Mouse (Mus musculus): Measurements from ENCODE around the gene Arhgap9. TPM values are rescaled to one million over a fixed set of nuclear protein-coding genes. Genes with fewer than 3 reads are reported as not detected.
A peak's percentile ranks its signal among the peaks of the same experiment; 100 is the strongest.

The Arhgap9 gene
- polyA plus RNA-seq, 1 experiment from 2014 or later: 3.7 TPM

DNA sequence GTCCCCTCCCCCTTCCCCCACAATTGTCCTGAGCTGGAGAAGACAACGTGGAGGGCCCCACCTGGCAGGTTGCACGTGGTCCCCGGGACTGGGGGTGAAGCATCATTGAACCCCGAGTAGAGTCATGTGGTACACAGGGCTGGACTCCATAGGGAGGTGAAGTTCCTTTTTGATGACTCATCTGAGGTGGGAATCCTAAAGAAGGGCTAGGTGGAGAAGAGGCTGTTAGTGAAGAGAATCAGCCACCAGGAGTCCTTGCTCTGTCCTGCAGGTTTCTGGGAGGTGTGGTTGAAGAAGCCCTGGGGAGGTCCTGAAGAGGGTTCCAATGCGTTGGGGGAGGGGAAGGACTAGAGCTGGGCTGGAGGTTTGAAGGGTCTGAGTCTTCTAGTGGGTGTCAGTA lies 15.2 kb downstream of the Arhgap9 start:
- peaks cover 56% of the 10 kb centered on the region for H3K36me3 ChIP-seq (ENCODE audit: control insufficient read depth, insufficient read depth, low read length)
- H3K27ac ChIP-seq (replicated peaks; ENCODE audit: low read depth, low read length): no peak overlapping the region
- H3K4me1 ChIP-seq (ENCODE audit: control insufficient read depth, insufficient read depth, low read length): no peaks in the 10 kb centered on the region
- no peak for ATAC-seq (ENCODE audit: low read depth)
- H3K9ac ChIP-seq (ENCODE audit: low read depth, low read length): no peak overlapping the region
- H3K4me3 ChIP-seq (ENCODE audit: low read depth, low read length): no peak overlapping the region
- 67% methylated on average over 5 of the region's 5 CpGs for WGBS
- no peak overlapping the region for H3K4me2 ChIP-seq (ENCODE audit: low read depth, low read length)
- DNase-seq (ENCODE audit: low spot score): no peak
- no peaks in the 10 kb centered on the region for H3K9me3 ChIP-seq (ENCODE audit: control insufficient read depth, low read length)
- no peaks in the 10 kb centered on the region; the same call in 1 of the 2 replicates for H3K27me3 ChIP-seq (replicated peaks; ENCODE audit: control insufficient read depth, insufficient read depth, low read length)

DNA sequence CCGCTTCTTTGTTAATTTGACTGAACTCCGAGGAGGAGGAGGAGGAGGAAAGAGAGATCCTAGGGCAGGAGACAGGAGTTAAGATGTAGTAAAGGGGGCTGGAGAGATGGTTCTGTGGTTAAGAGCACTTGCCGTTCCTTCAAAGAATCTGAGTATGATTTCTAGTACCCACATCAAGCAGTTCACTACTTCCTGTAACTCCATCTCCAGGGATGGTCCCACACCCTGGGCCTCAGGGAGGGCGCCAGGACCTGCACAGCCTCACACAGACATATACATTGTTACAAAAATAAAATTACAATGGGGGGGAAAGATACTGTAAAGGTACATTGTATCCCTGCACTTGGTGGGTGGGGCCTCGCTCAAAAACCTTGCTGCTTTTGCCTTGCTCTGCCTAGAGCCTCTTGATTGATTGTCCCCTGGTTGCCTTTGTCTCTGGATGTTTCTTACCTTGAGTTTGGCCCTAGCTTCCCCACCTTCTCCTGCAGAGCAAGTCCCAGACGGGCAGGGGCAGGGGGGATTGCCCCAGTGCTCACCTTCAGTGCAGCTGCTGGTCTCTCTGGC lies 15.9 kb downstream of the Arhgap9 start:
- H3K27ac ChIP-seq (replicated peaks; ENCODE audit: low read depth, low read length): no peak overlapping the region
- H3K4me3 ChIP-seq (ENCODE audit: low read depth, low read length): no peak overlapping the region
- no peaks in the 10 kb centered on the region for H3K9me3 ChIP-seq (ENCODE audit: control insufficient read depth, low read length)
- no peak for DNase-seq (ENCODE audit: low spot score)
- no peaks in the 10 kb centered on the region; the same call in 1 of the 2 replicates for H3K27me3 ChIP-seq (replicated peaks; ENCODE audit: control insufficient read depth, insufficient read depth, low read length)
- H3K9ac ChIP-seq (ENCODE audit: low read depth, low read length): no peak overlapping the region
- H3K4me2 ChIP-seq (ENCODE audit: low read depth, low read length): no peak overlapping the region
- WGBS: 76% methylated on average over 6 of the region's 6 CpGs
- ATAC-seq (ENCODE audit: low read depth): no peak
- peaks cover 50% of the 10 kb centered on the region for H3K36me3 ChIP-seq (ENCODE audit: control insufficient read depth, insufficient read depth, low read length)
- H3K4me1 ChIP-seq (ENCODE audit: control insufficient read depth, insufficient read depth, low read length): no peaks in the 10 kb centered on the region

DNA sequence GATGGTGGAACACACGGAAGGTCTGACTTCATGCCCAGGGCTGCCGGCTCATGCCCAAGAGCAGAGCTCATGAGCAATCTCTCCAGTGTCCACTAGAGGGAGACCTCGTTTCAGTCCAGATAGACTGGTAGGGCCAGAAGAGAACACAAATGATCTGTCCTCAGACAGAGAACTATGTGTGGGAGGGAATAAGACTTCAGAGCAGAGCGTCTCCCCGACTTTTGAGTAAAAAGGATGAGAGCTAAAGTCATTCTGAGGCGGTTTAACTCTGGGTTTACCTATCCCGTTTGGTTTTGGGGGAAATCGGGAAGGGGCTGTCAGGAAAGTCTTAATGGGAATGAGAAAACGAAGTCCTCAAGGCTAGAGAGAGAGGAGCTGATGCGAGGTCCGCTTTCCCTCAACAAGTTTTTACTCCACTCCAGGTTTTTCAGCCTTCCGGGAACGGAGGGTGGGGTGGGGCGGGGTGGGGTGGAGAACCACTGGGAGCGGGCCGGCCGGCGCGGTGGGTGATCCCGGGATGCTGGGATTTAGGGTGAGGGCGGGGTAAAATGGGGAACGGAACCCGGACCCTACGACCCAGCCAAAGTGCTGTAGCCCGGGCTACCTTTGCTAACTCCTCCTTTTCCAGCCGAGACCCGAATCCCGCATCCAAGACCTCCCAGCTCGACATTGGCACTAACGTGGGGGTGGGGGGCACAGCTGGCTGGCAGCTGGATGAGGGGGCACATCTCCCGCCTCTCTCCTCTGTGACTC lies 17.3 kb downstream of the Arhgap9 start:
- Histone ChIP-seq H3K4me3 (ENCODE audit: low read depth, low read length) (peak overlapping the region; percentile 61), H3K36me3 (ENCODE audit: control insufficient read depth, insufficient read depth, low read length) (peaks cover 36% of the 10 kb centered on the region), H3K4me2 (ENCODE audit: low read depth, low read length) (peak overlapping the region; percentile 87), H3K9ac (ENCODE audit: low read depth, low read length) (peak overlapping the region; percentile 63), H3K4me1 (ENCODE audit: control insufficient read depth, insufficient read depth, low read length) (no peaks in the 10 kb centered on the region), H3K27me3 (replicated peaks; ENCODE audit: control insufficient read depth, insufficient read depth, low read length) (no peaks in the 10 kb centered on the region; the same call in 1 of the 2 replicates), H3K27ac (replicated peaks; ENCODE audit: low read depth, low read length) (peak overlapping the region; percentile 98), H3K9me3 (ENCODE audit: control insufficient read depth, low read length) (no peaks in the 10 kb centered on the region)
- 0% methylated on average over 24 of the region's 31 CpGs for WGBS
- DNase-seq (ENCODE audit: low spot score) (peak; percentile 95), ATAC-seq (ENCODE audit: low read depth) (peak; percentile 78)

DNA sequence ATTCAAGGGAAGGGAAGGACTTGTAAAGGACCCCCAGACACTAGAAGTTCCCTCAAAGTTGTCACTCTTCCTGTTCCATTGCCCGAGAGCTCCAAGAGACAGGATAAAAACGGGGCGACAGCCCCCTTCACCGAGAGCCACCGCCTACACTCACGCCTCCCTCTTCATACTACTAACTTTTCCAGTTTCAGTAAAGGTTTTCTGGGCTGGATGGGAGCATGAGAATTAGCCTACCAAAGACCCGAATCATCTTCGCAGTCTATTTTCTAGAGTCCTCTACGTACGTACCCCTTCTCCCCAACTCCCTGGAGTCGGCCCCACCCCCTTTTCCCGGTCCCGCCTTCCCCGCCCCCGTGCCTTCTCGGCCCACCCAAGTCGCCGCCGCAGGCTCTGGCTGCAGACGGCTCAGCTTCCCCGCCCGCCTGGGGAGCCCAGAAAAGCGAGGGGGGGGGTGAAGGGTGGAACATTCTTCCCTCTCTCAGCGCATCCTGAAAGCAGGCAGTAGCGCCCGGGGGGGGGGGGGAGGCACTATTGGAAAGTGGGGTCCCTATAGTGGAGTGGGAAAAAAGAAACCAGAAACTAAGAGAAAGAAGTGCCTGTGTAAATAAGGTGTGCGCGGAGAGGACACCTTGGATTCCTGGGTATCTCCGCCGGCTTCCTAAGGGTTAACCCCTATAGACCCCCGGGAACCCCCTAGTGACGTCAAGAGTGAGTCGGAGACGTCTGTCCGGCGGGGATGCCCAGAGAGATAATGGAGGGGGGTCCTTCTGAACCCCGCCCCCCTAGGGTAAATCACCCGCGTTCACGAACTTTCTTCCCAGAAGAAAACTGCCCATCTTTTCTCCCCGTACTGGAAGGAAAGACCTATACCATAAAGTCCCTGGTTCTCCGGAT lies 18.2 kb downstream of the Arhgap9 start:
- Histone ChIP-seq H3K4me2 (ENCODE audit: low read depth, low read length) (peak overlapping the region; percentile 87), H3K9ac (ENCODE audit: low read depth, low read length) (peak overlapping the region; percentile 63), H3K4me1 (ENCODE audit: control insufficient read depth, insufficient read depth, low read length) (no peaks in the 10 kb centered on the region), H3K27me3 (replicated peaks; ENCODE audit: control insufficient read depth, insufficient read depth, low read length) (no peaks in the 10 kb centered on the region; the same call in 1 of the 2 replicates), H3K27ac (replicated peaks; ENCODE audit: low read depth, low read length) (peak overlapping the region; percentile 98), H3K36me3 (ENCODE audit: control insufficient read depth, insufficient read depth, low read length) (peaks cover 29% of the 10 kb centered on the region), H3K4me3 (ENCODE audit: low read depth, low read length) (peak overlapping the region; percentile 61), H3K9me3 (ENCODE audit: control insufficient read depth, low read length) (no peaks in the 10 kb centered on the region)
- ATAC-seq (ENCODE audit: low read depth) (peak; percentile 54), DNase-seq (ENCODE audit: low spot score) (peak; percentile 92)
- WGBS: under 1% methylated on average over 36 of the region's 42 CpGs

DNA sequence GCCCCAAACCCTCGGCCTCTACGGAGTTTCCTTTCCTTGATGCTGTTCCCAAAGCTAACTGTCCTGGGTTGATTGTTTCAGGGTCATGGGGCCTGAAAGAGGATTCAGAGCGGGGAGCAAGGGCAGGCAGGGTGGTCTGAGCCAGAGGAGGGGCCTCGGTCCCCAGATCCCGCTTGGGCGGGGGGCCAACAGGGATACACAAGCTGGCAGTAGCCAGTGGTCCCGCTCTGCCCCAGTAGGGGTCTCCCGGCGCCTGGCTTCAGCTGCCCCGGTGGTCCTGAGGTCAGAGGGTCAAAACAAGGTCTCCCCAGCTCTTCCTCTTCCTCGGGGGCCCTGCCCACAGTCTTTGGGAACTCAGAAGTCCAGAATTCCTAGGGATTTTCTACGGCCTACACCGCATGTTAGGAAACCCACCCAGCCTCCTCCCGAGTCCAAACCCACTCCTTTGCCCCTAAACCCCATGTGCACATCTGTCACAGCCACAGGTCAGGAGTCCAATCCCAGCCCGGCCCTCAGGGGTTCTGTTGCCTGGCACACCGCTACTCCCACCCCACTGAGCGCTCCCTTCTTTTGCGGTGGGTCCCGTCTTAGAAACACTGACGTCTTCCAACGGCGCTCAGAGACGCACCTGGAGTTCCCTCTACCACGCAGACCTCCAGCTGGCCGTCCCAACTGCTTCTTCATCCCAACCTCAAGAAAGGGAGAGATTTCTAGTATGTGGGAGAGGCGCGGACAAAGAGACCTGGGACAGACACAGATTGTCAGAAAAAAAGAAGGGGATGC lies 19.0 kb downstream of the Arhgap9 start:
- under 1% methylated on average over 23 of the region's 27 CpGs for WGBS
- peak overlapping the region; percentile 87 for H3K4me2 ChIP-seq (ENCODE audit: low read depth, low read length)
- no peaks in the 10 kb centered on the region; the same call in 1 of the 2 replicates for H3K27me3 ChIP-seq (replicated peaks; ENCODE audit: control insufficient read depth, insufficient read depth, low read length)
- no peaks in the 10 kb centered on the region for H3K9me3 ChIP-seq (ENCODE audit: control insufficient read depth, low read length)
- peaks cover 23% of the 10 kb centered on the region for H3K36me3 ChIP-seq (ENCODE audit: control insufficient read depth, insufficient read depth, low read length)
- H3K4me3 ChIP-seq (ENCODE audit: low read depth, low read length): peak overlapping the region; percentile 61
- DNase-seq (ENCODE audit: low spot score) (peak; percentile 73), ATAC-seq (ENCODE audit: low read depth) (no peak)
- no peaks in the 10 kb centered on the region for H3K4me1 ChIP-seq (ENCODE audit: control insufficient read depth, insufficient read depth, low read length)
- H3K9ac ChIP-seq (ENCODE audit: low read depth, low read length): peak overlapping the region; percentile 63
- H3K27ac ChIP-seq (replicated peaks; ENCODE audit: low read depth, low read length): peak overlapping the region; percentile 98

DNA sequence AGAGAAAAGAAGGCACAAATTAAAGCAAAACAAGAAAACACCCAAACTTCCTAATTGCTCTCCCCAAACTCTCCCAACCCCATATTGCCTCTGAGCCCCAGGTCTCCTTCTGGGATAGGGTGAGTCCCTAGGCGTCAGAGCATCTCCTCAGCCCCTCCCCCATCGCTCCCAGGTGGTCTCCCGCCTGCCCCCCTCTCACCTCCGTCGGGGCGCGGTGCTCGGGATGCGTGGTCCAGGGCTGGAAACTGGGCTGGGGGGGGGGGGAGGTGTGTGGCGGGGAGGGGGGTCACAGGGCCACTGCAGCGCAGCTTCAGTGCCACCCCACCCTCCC lies 19.6 kb downstream of the Arhgap9 start:
- H3K4me3 ChIP-seq (ENCODE audit: low read depth, low read length): peak overlapping the region; percentile 61
- peak overlapping the region; percentile 98 for H3K27ac ChIP-seq (replicated peaks; ENCODE audit: low read depth, low read length)
- WGBS: 0% methylated on average over 2 of the region's 11 CpGs
- no peaks in the 10 kb centered on the region; the same call in 1 of the 2 replicates for H3K27me3 ChIP-seq (replicated peaks; ENCODE audit: control insufficient read depth, insufficient read depth, low read length)
- H3K4me2 ChIP-seq (ENCODE audit: low read depth, low read length): peak overlapping the region; percentile 87
- peaks cover 19% of the 10 kb centered on the region for H3K36me3 ChIP-seq (ENCODE audit: control insufficient read depth, insufficient read depth, low read length)
- peak overlapping the region; percentile 63 for H3K9ac ChIP-seq (ENCODE audit: low read depth, low read length)
- H3K9me3 ChIP-seq (ENCODE audit: control insufficient read depth, low read length): no peaks in the 10 kb centered on the region
- H3K4me1 ChIP-seq (ENCODE audit: control insufficient read depth, insufficient read depth, low read length): no peaks in the 10 kb centered on the region
- no peak for ATAC-seq (ENCODE audit: low read depth)
- DNase-seq (ENCODE audit: low spot score): no peak

DNA sequence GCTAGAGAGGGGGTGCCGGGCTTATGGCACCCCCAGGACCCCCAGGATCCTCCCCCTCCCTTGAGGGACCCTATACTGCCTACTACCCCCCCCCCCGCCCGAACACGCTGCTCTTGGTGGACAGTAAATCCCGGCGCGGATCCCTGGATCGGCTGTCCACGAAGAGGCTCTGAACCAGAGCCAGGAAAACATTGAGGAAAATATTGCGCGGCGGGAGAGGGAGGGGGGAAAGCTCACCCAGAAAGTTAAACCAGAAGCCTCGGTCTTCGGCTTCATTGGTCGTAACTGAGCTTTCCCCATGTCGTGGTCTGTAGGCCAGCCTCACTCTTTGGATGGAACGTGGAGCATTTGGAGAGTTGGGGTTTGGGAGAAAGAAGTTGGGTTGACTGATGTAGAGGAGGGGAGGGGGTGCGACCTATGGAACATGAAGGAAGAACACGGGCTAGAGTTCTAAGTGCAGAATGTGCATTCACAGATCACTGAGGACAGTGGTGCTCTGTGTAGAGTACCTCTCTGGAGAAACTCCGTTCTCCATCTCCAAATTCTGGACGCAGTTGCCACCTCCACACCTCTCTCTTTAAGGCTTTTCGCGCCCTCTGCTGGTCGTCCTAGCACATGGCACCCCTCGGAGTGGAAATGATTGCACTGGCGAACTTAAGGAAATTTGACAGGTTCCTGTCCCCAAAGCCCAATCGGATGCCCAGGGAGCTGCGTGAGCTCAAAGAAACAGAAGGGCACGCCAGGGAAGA lies 20.3 kb downstream of the Arhgap9 start, which contains the start of gene Gli1:
Gene Gli1, minus strand, starts transcription at position 84 of the 749 bp plus-strand sequence.
- Histone ChIP-seq H3K4me2 (ENCODE audit: low read depth, low read length) (peak within 1 kb of the TSS; percentile 87), H3K27me3 (replicated peaks; ENCODE audit: control insufficient read depth, insufficient read depth, low read length) (no peaks in the 10 kb centered on the region; the same call in 1 of the 2 replicates), H3K4me3 (ENCODE audit: low read depth, low read length) (peak within 1 kb of the TSS; percentile 61), H3K4me1 (ENCODE audit: control insufficient read depth, insufficient read depth, low read length) (no peaks in the 10 kb centered on the region), H3K9me3 (ENCODE audit: control insufficient read depth, low read length) (no peaks in the 10 kb centered on the region), H3K36me3 (ENCODE audit: control insufficient read depth, insufficient read depth, low read length) (peaks cover 12% of the 10 kb centered on the region), H3K9ac (ENCODE audit: low read depth, low read length) (peak within 1 kb of the TSS; percentile 63), H3K27ac (replicated peaks; ENCODE audit: low read depth, low read length) (peak within 1 kb of the TSS; percentile 98)
- DNase-seq (ENCODE audit: low spot score) (peak; percentile 93), ATAC-seq (ENCODE audit: low read depth) (peak; percentile 53)
- WGBS: under 1% methylated on average over 29 of the region's 29 CpGs

Measured in embryonic facial prominence, embryonic 14.5 days (tissue).